Mouse (Mus musculus) erythroblast, adult 5-6 weeks (primary cell): ENCODE results near the gene Elovl3. TPM values are rescaled to one million over a fixed set of nuclear protein-coding genes. Genes with fewer than 3 reads are reported as not detected.
A peak's percentile ranks its signal among the peaks of the same experiment; 100 is the strongest.
"Not testable (repeated sequence)": the region's sequence is repeated elsewhere in the genome, so short reads cannot be mapped to it uniquely, and the experiment has no call there.

Experiments
- ATAC-seq: replicated peaks from 2 replicates; pipeline ENCODE4 v1.8.0; 2016; ENCODE audit warnings: moderate number of reproducible peaks, mild to moderate bottlenecking, moderate TSS enrichment, inconsistent platforms; ENCODE audit not compliant: poor library complexity, low FRiP score, severe bottlenecking
- total RNA-seq, 2 experiments: library from RNA; stranded (forward) in 1 of 2; stranded (reverse) in 1 of 2; fragments of 150-400 nt in 1 of 2; fragments of 200-764, 138-1000 nt in 1 of 2; gene quantifications; 2 replicates each; pipeline versions ENCODE4 v1.2.3 to v1.2.4; 2015 to 2017; ENCODE audit warnings: low replicate concordance in 2 of 2

Gene Elovl3
- total RNA-seq, 2 experiments from 2014 or later = not detected

GRCm38 (mm10) chr19:46132577-46132976 lies 880 bp downstream of the Elovl3 start:
- ATAC-seq = no peak

- ATAC-seq = peak; percentile 73
Measured at GRCm38 (mm10) chr19:46135297-46135696, 3.6 kb downstream of the Elovl3 start.

- ATAC-seq = peak; percentile 51
Measured at GRCm38 (mm10) chr19:46135789-46136638, 4.3 kb downstream of the Elovl3 start.

GRCm38 (mm10) chr19:46136639-46137580 lies 5.2 kb downstream of the Elovl3 start:
- peak; percentile 79 for ATAC-seq

GRCm38 (mm10) chr19:46140324-46140723 lies 8.6 kb downstream of the Elovl3 start:
- no peak for ATAC-seq

GRCm38 (mm10) chr19:46141091-46141490 lies 9.4 kb downstream of the Elovl3 start:
- ATAC-seq = no peak

GRCm38 (mm10) chr19:46147511-46148371 lies 16.0 kb downstream of the Elovl3 start, which contains the start of gene Pitx3:
Gene Pitx3 (minus strand): TSS chr19:46148326.
- no peak for ATAC-seq

- 0 out of 2 replicates have a peak, but pooled peaks have one; percentile 11 for ATAC-seq
Measured at GRCm38 (mm10) chr19:46148372-46148760, 16.7 kb downstream of the Elovl3 start.

- no peak for ATAC-seq
Measured at GRCm38 (mm10) chr19:46149091-46149490, 17.4 kb downstream of the Elovl3 start.

GRCm38 (mm10) chr19:46152127-46152803 lies 20.6 kb downstream of the Elovl3 start, which contains the start of gene Gbf1:
Gene Gbf1 (plus strand): TSS chr19:46152509.
- peak; percentile 96 for ATAC-seq

- ATAC-seq = no peak
Measured at GRCm38 (mm10) chr19:46165950-46166349, 34.3 kb downstream of the Elovl3 start.

- not testable (repeated sequence) for ATAC-seq
Measured at GRCm38 (mm10) chr19:46167169-46167568, 35.5 kb downstream of the Elovl3 start.

GRCm38 (mm10) chr19:46169396-46169795 lies 37.7 kb downstream of the Elovl3 start:
- no peak for ATAC-seq

GRCm38 (mm10) chr19:46169913-46170312 lies 38.2 kb downstream of the Elovl3 start:
- ATAC-seq = no peak

- ATAC-seq = no peak
Measured at GRCm38 (mm10) chr19:46172541-46172940, 40.8 kb downstream of the Elovl3 start.

GRCm38 (mm10) chr19:46175173-46175572 lies 43.5 kb downstream of the Elovl3 start:
- ATAC-seq = no peak

GRCm38 (mm10) chr19:46177046-46177445 lies 45.3 kb downstream of the Elovl3 start:
- no peak for ATAC-seq

- ATAC-seq = no peak
Measured at GRCm38 (mm10) chr19:46180274-46180673, 48.6 kb downstream of the Elovl3 start.

- no peak for ATAC-seq
Measured at GRCm38 (mm10) chr19:46182241-46182640, 50.5 kb downstream of the Elovl3 start.
